Mouse (Mus musculus) lung, embryonic 15.5 days (tissue): ENCODE measurements around the gene B3gat1. TPM values are rescaled to one million over a fixed set of nuclear protein-coding genes. Genes with fewer than 3 reads are reported as not detected.

Experiments
- ATAC-seq: fragments of 200-750 bp; cut with Nextera tagmentation; 2 replicates; pipeline ENCODE4 v1.8.0; 2017; ENCODE audit warnings: moderate number of reproducible peaks, borderline replicate concordance; ENCODE audit not compliant: low FRiP score, low TSS enrichment; ENCODE audit errors: extremely low read depth
- H3K27ac ChIP-seq: fragments of 300-500 bp; sonication (generic); 2 replicates; pipeline ENCODE4 v1.5.1; 2015; ENCODE audit warnings: moderate library complexity, mild to moderate bottlenecking, inconsistent platforms
- H3K27me3 ChIP-seq: fragments of 300-500 bp; sonication (generic); 2 replicates; pipeline ENCODE4 v1.6.1; 2015; ENCODE audit warnings: inconsistent platforms
- H3K36me3 ChIP-seq: fragments of 300-500 bp; sonication (generic); 2 replicates; pipeline ENCODE4 v1.6.1; 2015; ENCODE audit warnings: inconsistent platforms
- H3K4me1 ChIP-seq: fragments of 300-500 bp; sonication (generic); 2 replicates; pipeline ENCODE4 v1.6.1; 2015; ENCODE audit warnings: inconsistent platforms
- H3K4me2 ChIP-seq: fragments of 300-500 bp; sonication (generic); 2 replicates; pipeline ENCODE4 v1.6.1; 2015; ENCODE audit warnings: inconsistent platforms, mild to moderate bottlenecking, moderate library complexity
- H3K4me3 ChIP-seq: fragments of 300-500 bp; sonication (generic); 2 replicates; pipeline ENCODE4 v1.5.1; 2015; ENCODE audit warnings: mild to moderate bottlenecking, inconsistent platforms
- H3K9ac ChIP-seq: fragments of 300-500 bp; sonication (generic); 2 replicates; pipeline ENCODE4 v1.6.1; 2015; ENCODE audit warnings: inconsistent platforms
- H3K9me3 ChIP-seq: fragments of 300-500 bp; sonication (generic); 2 replicates; pipeline ENCODE4 v1.6.1; 2016; ENCODE audit warnings: inconsistent platforms
- WGBS: fragments of 180-500 bp; shearing (Covaris S2); methylation state at CpG from one replicate; pipeline ENCODE4 v1.1.7; 2015; 5-methylcytosine and 5-hydroxymethylcytosine counted together
- polyA plus RNA-seq: library from polyadenylated mRNA; unstranded; fragments of >200 nt; fragmentation: Nextera tagmentation; extraction: Ambion mirVana; gene quantifications from 2 replicates; pipeline ENCODE4 v1.2.1, GENCODE M21; 2015

Gene B3gat1
- 0.11 and 0.12 TPM in 2 replicates for polyA plus RNA-seq

DNA sequence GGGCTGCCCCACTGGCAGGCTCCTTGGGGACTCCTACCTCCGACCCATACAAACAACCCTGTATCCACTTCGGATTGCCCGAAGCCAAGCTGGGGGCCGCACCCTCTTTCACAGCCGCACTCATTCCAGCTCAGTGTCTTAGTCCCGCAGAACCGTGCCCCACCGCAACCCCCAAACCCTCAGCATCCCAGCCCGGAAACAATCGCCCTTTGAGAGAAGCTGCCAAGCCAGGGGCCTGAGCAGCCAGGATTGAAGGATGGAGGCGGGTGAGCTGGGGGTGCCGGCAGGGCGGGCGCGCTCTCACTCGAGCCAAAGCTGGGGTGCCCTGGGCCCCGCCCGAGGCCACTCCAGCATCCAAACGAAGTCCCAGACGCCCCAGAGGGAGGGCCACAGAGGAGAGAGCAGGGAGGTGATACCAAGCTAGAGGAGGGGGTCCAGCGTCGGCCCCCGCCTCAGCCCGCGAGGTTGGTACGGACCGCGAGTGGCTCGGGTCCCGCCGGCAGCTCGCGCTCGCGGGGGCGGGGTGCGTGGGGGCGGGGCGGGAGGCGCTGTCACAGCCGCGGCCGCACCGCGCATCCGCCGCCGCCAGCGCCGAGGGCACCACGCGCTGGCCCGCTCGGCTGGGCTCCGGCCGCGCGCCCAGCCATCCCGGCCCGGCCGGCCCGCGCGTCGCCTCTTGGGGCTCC is at the start of gene B3gat1:
Gene B3gat1, plus strand, starts transcription at position 523 of the 686 bp plus-strand sequence.
- Histone ChIP-seq H3K36me3 (no peaks in the 10 kb centered on the region), H3K4me1 (peaks cover 10% of the 10 kb centered on the region), H3K27ac (no peak within 1 kb of the TSS), H3K4me2 (peak within 1 kb of the TSS; percentile 81), H3K27me3 (peaks cover 47% of the 10 kb centered on the region), H3K9me3 (no peaks in the 10 kb centered on the region), H3K9ac (no peak within 1 kb of the TSS), H3K4me3 (peak within 1 kb of the TSS; percentile 41)
- ATAC-seq, result peak; percentile 69; the same call in 1 of the 2 replicates
- 3% methylated on average over 45 of the region's 65 CpGs for WGBS

DNA sequence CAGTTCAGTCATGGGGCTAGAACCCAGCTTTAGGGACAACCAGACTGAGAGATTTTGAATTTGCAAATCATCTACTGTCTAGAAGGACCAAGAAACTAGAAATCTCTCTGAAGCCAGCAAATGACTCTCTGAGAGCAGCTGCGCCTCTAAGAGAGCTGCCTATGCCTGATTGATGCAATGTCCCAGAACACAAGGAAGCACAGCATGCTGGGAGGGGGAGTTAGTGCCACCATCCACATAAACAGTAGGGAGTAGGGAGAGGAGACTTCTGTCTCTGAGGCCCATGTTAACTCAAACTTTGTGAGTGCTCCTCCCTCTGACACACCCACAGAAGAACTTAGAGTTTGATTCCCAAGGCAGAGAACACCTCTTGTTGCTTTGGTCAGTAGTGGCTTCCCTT is 44.4 kb upstream of the B3gat1 start:
- Histone ChIP-seq H3K27me3 (no peaks in the 10 kb centered on the region), H3K9ac (no peak overlapping the region), H3K4me3 (no peak overlapping the region), H3K4me2 (no peak overlapping the region), H3K27ac (no peak overlapping the region), H3K9me3 (no peaks in the 10 kb centered on the region), H3K36me3 (no peaks in the 10 kb centered on the region), H3K4me1 (no peaks in the 10 kb centered on the region)
- ATAC-seq, result no peak
- 76% methylated on average over 1 of the region's 1 CpGs for WGBS

DNA sequence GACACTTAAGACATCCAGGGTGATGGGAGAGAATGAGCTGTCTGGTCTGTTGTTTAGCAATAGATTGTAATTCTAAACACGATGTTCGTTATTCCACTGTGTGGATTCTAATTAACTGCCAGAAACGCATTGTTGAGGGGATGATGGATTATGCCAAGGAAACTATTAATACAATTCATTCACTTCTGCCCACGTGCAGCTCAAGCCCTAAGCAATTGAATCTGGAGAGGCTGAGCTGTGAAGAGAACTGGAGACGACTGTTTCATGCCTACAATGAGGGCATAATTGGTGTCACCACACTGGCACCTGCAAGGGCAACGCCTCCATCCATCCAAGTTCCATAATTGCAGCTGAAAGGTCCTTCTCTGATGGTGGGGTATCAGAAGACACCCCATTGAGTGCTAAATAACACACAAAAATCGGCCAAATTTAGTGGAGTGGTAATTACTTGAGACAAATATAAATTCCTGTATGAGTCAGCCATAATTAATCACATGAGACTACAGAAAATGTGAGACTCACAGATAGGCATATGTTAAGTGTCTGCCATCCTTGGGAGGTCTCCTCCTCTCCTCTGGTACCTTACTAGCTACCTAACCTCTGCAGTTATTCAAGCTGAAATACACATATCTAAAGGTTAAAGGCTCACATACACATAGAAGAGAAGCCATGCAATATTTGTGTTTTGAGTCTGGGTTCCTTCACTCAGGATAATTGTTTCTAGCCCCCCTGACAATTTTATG is 43.4 kb upstream of the B3gat1 start:
- Histone ChIP-seq H3K4me2 (no peak overlapping the region), H3K9me3 (no peaks in the 10 kb centered on the region), H3K4me3 (no peak overlapping the region), H3K4me1 (no peaks in the 10 kb centered on the region), H3K27ac (no peak overlapping the region), H3K9ac (no peak overlapping the region), H3K36me3 (no peaks in the 10 kb centered on the region), H3K27me3 (no peaks in the 10 kb centered on the region)
- no peak for ATAC-seq
- WGBS, result 61% methylated on average over 7 of the region's 7 CpGs

DNA sequence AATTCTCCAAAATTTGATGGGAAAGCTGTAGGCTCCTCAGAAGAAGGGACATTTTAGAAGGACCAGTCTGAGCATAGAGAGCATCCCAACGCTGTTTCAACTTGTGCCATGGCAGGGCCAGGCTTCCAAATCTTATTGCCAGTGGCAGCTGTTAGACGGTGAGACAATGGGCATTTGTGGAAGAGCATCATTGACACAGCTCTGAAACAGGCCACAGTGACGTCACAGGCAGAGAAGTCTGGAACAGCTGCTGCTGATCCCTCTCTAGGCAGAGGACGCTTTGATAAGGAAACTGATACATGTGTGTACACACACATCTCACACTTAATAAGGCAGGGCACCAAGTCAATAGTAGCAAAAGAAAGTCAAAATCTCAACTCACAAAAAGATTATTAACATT is 40.9 kb upstream of the B3gat1 start:
- Histone ChIP-seq H3K27me3 (no peaks in the 10 kb centered on the region), H3K9me3 (no peaks in the 10 kb centered on the region), H3K9ac (no peak overlapping the region), H3K4me1 (no peaks in the 10 kb centered on the region), H3K36me3 (no peaks in the 10 kb centered on the region), H3K4me3 (no peak overlapping the region), H3K4me2 (no peak overlapping the region), H3K27ac (no peak overlapping the region)
- WGBS, result 67% methylated on average over 4 of the region's 4 CpGs
- ATAC-seq, result no peak

DNA sequence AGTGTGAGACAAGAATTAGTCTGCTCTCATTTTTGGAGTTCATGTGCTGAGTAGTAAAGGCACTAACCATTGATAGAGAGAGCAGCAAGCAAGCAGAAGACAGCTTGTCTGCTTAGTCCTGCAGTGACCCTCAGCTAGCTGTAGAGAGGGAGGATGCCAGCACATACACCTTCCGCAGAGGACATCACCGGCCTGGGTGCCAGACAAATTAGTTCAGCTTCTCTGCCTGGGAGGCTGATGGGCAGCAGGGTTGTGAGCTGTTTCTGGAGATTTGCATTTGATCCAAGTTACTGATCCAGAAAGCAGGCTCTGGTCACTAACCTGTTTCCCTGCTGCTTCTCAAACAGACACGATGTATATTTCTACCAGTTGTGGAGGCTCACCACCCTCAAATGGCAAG is 38.9 kb upstream of the B3gat1 start:
- 93% methylated on average over 3 of the region's 3 CpGs for WGBS
- no peaks in the 10 kb centered on the region for H3K4me1 ChIP-seq
- ATAC-seq, result no peak

DNA sequence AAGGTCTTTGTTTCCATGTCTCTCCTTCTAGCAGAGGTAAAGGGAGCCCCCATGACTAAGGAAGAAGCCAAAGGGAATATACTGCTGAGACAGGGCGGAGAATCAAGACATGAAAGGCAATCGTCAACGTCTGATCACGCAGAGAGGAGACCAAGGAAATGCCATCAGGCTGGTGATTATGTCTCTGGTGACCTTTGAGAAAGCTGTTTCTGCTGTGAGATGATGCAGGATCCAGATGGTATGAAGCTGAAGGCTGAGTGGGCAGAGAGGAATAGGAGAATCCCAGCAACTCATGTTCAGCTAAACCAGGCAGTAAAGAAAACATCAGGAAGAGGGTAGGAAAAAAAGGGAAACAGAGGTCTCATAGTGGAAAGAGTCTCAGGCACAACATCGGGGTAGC is 38.4 kb upstream of the B3gat1 start:
- no peaks in the 10 kb centered on the region for H3K9me3 ChIP-seq
- ATAC-seq, result no peak
- no peak overlapping the region for H3K4me3 ChIP-seq
- H3K4me1 ChIP-seq, result no peaks in the 10 kb centered on the region
- no peaks in the 10 kb centered on the region for H3K27me3 ChIP-seq
- H3K36me3 ChIP-seq, result no peaks in the 10 kb centered on the region
- H3K27ac ChIP-seq, result no peak overlapping the region
- H3K9ac ChIP-seq, result no peak overlapping the region
- 69% methylated on average over 5 of the region's 5 CpGs for WGBS
- no peak overlapping the region for H3K4me2 ChIP-seq

More for the DNA sequence above, 38.9 kb upstream of the B3gat1 start:
- no peak overlapping the region for H3K9ac ChIP-seq
- no peak overlapping the region for H3K4me2 ChIP-seq
- no peak overlapping the region for H3K4me3 ChIP-seq
- no peaks in the 10 kb centered on the region for H3K36me3 ChIP-seq
- H3K9me3 ChIP-seq, result no peaks in the 10 kb centered on the region
- H3K27me3 ChIP-seq, result no peaks in the 10 kb centered on the region
- H3K27ac ChIP-seq, result no peak overlapping the region

DNA sequence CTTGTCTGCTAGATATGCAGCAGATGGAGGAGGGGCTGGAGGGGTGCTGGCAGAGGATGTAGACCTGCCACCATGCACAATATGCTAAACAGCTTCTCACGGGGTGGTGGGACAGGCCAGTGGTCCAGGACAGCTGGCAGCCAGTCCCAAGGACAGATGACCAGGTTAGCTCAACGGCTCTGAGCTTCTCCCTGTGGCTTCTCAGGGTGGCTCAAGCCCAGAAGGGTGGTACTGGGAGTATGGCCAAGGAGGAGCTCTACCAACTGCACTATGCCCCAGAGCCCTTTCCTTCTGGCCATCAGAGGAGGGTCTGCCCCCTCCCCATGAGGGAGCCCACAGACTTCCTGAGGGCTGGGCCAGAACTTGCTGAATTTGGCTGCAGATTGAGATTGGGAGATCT is 35.2 kb upstream of the B3gat1 start:
- H3K36me3 ChIP-seq, result no peaks in the 10 kb centered on the region
- WGBS, result 71% methylated on average over 2 of the region's 2 CpGs
- ATAC-seq, result no peak

DNA sequence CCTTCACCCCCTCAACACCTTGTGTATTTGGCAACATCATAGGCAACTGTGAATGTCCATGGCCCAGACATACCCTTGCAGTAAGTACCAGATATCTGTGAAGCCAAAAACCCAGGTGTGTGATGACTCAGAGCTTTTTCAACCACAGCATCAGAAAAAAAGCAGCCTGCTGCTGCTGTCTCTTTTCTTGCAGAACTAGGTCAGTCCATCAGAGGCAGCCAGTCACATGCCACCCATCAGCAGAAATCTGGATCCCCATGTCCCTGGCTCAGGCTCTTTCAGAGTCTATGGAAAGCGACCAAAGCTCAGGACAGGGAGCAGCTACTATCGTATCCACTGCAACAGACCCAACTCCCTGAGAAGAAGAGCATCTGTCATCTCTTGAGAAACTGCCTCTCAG is 33.2 kb upstream of the B3gat1 start:
- ATAC-seq, result no peak
- H3K27ac ChIP-seq, result no peak overlapping the region
- H3K9ac ChIP-seq, result no peak overlapping the region
- H3K4me3 ChIP-seq, result no peak overlapping the region
- 73% methylated on average over 2 of the region's 2 CpGs for WGBS
- no peaks in the 10 kb centered on the region for H3K27me3 ChIP-seq
- no peaks in the 10 kb centered on the region for H3K4me1 ChIP-seq
- H3K36me3 ChIP-seq, result no peaks in the 10 kb centered on the region
- no peaks in the 10 kb centered on the region for H3K9me3 ChIP-seq
- no peak overlapping the region for H3K4me2 ChIP-seq

More for the DNA sequence above, 35.2 kb upstream of the B3gat1 start:
- Histone ChIP-seq H3K4me3 (no peak overlapping the region), H3K9me3 (no peaks in the 10 kb centered on the region), H3K27me3 (no peaks in the 10 kb centered on the region), H3K27ac (no peak overlapping the region), H3K4me1 (no peaks in the 10 kb centered on the region), H3K4me2 (no peak overlapping the region), H3K9ac (no peak overlapping the region)

DNA sequence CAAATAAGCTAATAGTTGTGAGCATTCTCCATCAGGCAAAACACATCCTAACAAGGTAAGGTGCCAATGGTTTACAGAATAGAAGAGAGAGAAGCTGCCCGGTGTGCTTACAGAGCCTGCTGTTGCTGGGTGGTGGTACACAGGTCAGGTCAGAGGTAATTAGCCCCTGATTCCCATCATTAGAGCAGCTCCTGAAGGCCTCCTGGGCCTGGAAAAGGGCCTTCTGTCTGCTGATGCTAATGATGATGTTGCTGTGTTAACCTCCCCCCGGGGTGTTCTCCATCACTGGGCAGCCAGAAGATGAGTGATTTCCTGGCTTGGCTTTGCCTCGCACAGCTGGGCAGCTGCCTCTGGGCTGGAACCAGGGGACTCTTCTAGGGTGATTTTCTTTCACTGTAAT is 15.1 kb upstream of the B3gat1 start:
- Histone ChIP-seq H3K4me2 (no peak overlapping the region), H3K4me3 (no peak overlapping the region), H3K27me3 (no peaks in the 10 kb centered on the region), H3K27ac (no peak overlapping the region), H3K36me3 (no peaks in the 10 kb centered on the region), H3K4me1 (no peaks in the 10 kb centered on the region), H3K9ac (no peak overlapping the region), H3K9me3 (no peaks in the 10 kb centered on the region)
- ATAC-seq, result no peak
- 48% methylated on average over 3 of the region's 3 CpGs for WGBS

DNA sequence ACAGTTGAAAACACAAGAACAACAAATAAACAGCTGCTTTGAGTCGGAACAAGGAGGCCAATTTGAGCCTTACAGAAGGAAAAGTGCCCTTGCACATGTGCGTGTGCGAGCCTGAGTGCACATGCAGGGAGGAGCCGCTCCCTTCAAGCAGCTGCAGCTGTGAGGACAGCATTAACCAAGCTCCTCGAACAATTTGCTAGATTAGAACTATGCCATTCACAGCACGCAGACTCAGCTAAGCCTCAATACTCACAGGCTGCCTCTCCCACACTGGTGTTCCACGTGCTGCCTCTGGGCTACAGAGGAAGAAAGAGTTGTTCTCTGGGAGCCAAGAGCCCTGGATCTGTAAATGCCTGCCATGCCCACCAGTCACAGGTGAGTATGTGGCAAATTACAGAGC is 11.8 kb upstream of the B3gat1 start:
- Histone ChIP-seq H3K27me3 (no peaks in the 10 kb centered on the region), H3K27ac (no peak overlapping the region), H3K36me3 (no peaks in the 10 kb centered on the region), H3K9me3 (no peaks in the 10 kb centered on the region), H3K4me2 (no peak overlapping the region), H3K9ac (no peak overlapping the region), H3K4me1 (no peaks in the 10 kb centered on the region), H3K4me3 (no peak overlapping the region)
- no peak for ATAC-seq
- WGBS, result 72% methylated on average over 7 of the region's 7 CpGs

DNA sequence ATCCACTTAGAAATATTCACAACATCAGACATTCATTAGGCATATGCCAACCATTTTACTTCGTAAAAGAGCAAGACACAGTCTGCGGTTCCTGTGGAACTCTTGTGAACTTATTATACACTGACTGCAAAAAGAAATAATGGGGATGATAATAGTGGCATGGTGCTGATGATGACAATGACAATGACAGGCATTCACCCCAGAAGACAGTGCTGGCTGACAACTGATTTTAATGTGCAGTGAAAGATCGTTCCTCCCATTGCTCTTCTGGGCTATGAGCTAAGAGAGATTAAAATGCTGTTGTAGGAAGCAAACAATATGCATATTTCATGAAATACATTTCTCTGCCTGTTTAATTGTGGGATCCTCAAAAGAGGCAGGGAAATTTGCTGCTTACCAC is 7.8 kb upstream of the B3gat1 start:
- WGBS, result 83% methylated on average over 3 of the region's 3 CpGs
- Histone ChIP-seq H3K4me2 (no peak overlapping the region), H3K4me1 (no peaks in the 10 kb centered on the region), H3K27me3 (no peaks in the 10 kb centered on the region), H3K9ac (no peak overlapping the region), H3K4me3 (no peak overlapping the region), H3K9me3 (no peaks in the 10 kb centered on the region), H3K27ac (no peak overlapping the region), H3K36me3 (no peaks in the 10 kb centered on the region)
- ATAC-seq, result no peak

DNA sequence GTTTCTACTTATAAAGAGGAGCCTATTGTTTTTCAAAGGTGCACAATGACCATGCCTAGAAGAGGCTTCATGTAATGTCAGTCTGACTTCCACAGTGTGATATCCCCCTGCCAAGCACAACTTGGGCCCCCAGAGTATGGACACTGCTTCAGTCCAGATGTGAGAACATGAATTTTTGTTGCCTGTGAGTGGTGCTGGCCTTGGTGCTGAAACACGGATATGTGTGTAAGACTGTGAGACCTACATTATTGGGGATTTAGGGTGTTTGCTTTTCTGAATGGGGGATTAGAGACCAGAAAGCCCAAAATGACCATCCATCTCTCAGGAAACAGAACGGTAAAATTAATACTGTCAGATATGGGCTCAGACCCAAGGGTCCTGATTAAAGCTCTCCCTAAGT is 6.1 kb upstream of the B3gat1 start:
- ATAC-seq, result no peak
- 50% methylated on average over 2 of the region's 2 CpGs for WGBS
- no peaks in the 10 kb centered on the region for H3K36me3 ChIP-seq
- H3K4me1 ChIP-seq, result no peaks in the 10 kb centered on the region
- H3K27me3 ChIP-seq, result peaks cover 8% of the 10 kb centered on the region
- H3K4me2 ChIP-seq, result no peak overlapping the region
- no peaks in the 10 kb centered on the region for H3K9me3 ChIP-seq
- H3K4me3 ChIP-seq, result no peak overlapping the region
- no peak overlapping the region for H3K27ac ChIP-seq
- H3K9ac ChIP-seq, result no peak overlapping the region
